Mouse (Mus musculus): ENCODE results near the gene Zdhhc18. TPM values are rescaled to one million over a fixed set of nuclear protein-coding genes. Genes with fewer than 3 reads are reported as not detected.

Gene Zdhhc18
- polyA plus RNA-seq, 1 experiment, result 27.3 TPM

- WGBS, result 3% methylated on average over 44 of the region's 44 CpGs
Observed at GRCm38 (mm10) chr4:133574070-133574842, 75.7 kb downstream of the Zdhhc18 start, which contains the start of gene Gpatch3. Gene Gpatch3 (plus strand): TSS chr4:133574745.

GRCm38 (mm10) chr4:133570066-133570466 lies 79.9 kb downstream of the Zdhhc18 start:
- 16% methylated on average over 10 of the region's 10 CpGs for WGBS
- DNase-seq (ENCODE audit: low read depth, low spot score), result no peak

More at GRCm38 (mm10) chr4:133574070-133574842, 75.7 kb downstream of the Zdhhc18 start, which contains the start of gene Gpatch3:
- peak; percentile 93 for DNase-seq (ENCODE audit: low read depth, low spot score)

- no peak for DNase-seq (ENCODE audit: low read depth, low spot score)
- 51% methylated on average over 10 of the region's 10 CpGs for WGBS
Observed at GRCm38 (mm10) chr4:133569291-133570065, 80.5 kb downstream of the Zdhhc18 start.

- 11% methylated on average over 8 of the region's 8 CpGs for WGBS
- no peak for DNase-seq (ENCODE audit: low read depth, low spot score)
Observed at GRCm38 (mm10) chr4:133567251-133567650, 82.7 kb downstream of the Zdhhc18 start.

- DNase-seq (ENCODE audit: low read depth, low spot score), result no peak
- WGBS, result 23% methylated on average over 11 of the region's 11 CpGs
Observed at GRCm38 (mm10) chr4:133563123-133563571, 86.8 kb downstream of the Zdhhc18 start.

GRCm38 (mm10) chr4:133561622-133562021 lies 88.3 kb downstream of the Zdhhc18 start:
- WGBS, result 31% methylated on average over 4 of the region's 4 CpGs
- DNase-seq (ENCODE audit: low read depth, low spot score), result no peak

GRCm38 (mm10) chr4:133559846-133560245 lies 90.1 kb downstream of the Zdhhc18 start:
- no peak for DNase-seq (ENCODE audit: low read depth, low spot score)
- 62% methylated on average over 4 of the region's 4 CpGs for WGBS

GRCm38 (mm10) chr4:133557041-133557717 lies 92.8 kb downstream of the Zdhhc18 start:
- WGBS, result 43% methylated on average over 10 of the region's 10 CpGs
- no peak for DNase-seq (ENCODE audit: low read depth, low spot score)

Other genes with a start within 250 kb of the Zdhhc18 start
- gene Tent5b, start 170.0 kb downstream of the Zdhhc18 start, polyA plus RNA-seq (2012; rRNA removed), result 5.1 and 5.2 TPM in 2 replicates
- 6.5 and 7.9 TPM in 2 replicates for gene Trnp1, start 151.6 kb downstream of the Zdhhc18 start, polyA plus RNA-seq (2012; rRNA removed)
- gene Kdf1, start 131.2 kb downstream of the Zdhhc18 start, polyA plus RNA-seq (2012; rRNA removed), result 38.0 and 38.5 TPM in 2 replicates
- gene Nudc, start 104.2 kb downstream of the Zdhhc18 start, polyA plus RNA-seq (2012; rRNA removed), result 34.0 and 34.5 TPM in 2 replicates
- 0.19 and 1.5 TPM in 2 replicates for gene Nr0b2, start 96.8 kb downstream of the Zdhhc18 start, polyA plus RNA-seq (2012; rRNA removed)
- gene Gpatch3, start 75.4 kb downstream of the Zdhhc18 start, polyA plus RNA-seq (2012; rRNA removed), result 4.8 and 5.0 TPM in 2 replicates
- 36.7 and 41.4 TPM in 2 replicates for gene Gpn2, start 65.8 kb downstream of the Zdhhc18 start, polyA plus RNA-seq (2012; rRNA removed)
- 211 and 298 TPM in 2 replicates for gene Sfn, start 48.0 kb downstream of the Zdhhc18 start, polyA plus RNA-seq (2012; rRNA removed)
- gene Pigv, start 22.5 kb upstream of the Zdhhc18 start, polyA plus RNA-seq (2012; rRNA removed), result 11.2 and 11.7 TPM in 2 replicates
- gene Arid1a, start 106.6 kb upstream of the Zdhhc18 start, polyA plus RNA-seq (2012; rRNA removed), result 25.2 and 39.5 TPM in 2 replicates
- 149 and 190 TPM in 2 replicates for gene Rps6ka1, start 237.6 kb upstream of the Zdhhc18 start, polyA plus RNA-seq (2012; rRNA removed)